Mouse (Mus musculus) kidney, adult 2 months (tissue): ENCODE results near the gene Acot7.

ENCODE experiments used
- CTCF ChIP-seq: fragments of 200-500 bp; conservative IDR thresholded peaks from 2 replicates; pipeline ENCODE4 v1.5.1; 2011; ENCODE audit warnings: low read depth, mild to moderate bottlenecking, control low read depth, low read length, moderate library complexity, mixed read lengths; ENCODE audit not compliant: insufficient read depth, insufficient read length
- POLR2A ChIP-seq: fragments of 200-500 bp; IDR thresholded peaks from one replicate; pipeline ENCODE4 v1.6.1; 2011; ENCODE audit warnings: low read depth, low read length, control low read depth

DNA sequence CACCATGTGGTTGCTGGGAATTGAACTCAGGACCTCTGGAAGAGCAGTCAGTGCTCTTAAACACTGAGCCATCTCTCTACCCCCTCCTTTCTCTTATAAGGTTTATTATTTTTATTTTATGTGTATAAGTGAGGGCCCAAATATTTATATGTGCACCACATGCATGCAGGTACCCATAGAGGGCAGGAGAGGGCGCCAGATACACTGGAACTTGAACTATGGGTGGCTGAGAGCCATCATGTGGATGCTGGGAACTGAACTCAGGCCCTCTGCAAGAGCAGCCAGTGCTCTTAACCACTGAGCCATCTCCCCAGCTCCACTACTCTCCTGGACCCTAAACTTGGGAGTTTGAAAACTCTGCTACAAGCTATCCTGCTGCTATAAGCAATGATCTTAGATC, 34.3 kb upstream of the Acot7 start:
- TF ChIP-seq CTCF (no peak), POLR2A (no peak)
